Mouse (Mus musculus): ENCODE data around the gene Timp1. TPM values are rescaled to one million over a fixed set of nuclear protein-coding genes. Genes with fewer than 3 reads are reported as not detected.

Gene Timp1
- 7.3 and 11.3 TPM in 2 replicates for polyA plus RNA-seq (2015; fragmentation: Nextera tagmentation; extraction: Ambion mirVana)

DNA sequence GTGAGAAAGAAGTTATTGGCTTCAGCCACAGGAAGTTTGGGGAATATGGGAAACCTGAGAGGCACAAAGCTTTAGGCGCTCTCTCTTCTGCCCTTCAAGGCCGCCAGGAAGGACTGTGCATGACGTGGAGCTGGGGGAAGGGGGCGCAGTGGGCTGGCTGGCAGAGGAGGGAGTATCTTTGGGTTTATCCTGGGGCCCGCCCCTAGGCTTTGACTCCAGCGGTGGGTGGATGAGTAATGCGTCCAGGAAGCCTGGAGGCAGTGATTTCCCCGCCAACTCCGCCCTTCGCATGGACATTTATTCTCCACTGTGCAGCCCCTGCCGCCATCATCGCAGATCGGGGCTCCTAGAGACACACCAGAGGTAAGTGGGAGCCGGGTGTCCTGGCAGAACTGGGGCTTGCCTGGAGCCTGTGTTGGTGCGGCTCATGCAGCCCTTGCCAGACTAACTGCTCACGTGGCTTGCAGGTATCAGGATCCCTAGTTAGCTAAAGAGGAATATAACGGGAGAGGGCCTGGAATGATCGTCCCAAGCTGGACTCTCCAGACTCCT is at the start of gene Timp1:
Timp1 (plus strand) TSS at position 205 of the 552 bp plus-strand sequence.

GRCm38 (mm10) chrX:20920844-20921364 is 50.9 kb downstream of the Timp1 start, which contains the start of gene Syn1:
TSS of gene Syn1 (minus strand) at chrX:20921004.

Small RNAs within 50 kb of the gene (microRNA-seq; reads per million reads assigned to microRNA genes)
- gene Gm24824, result not detected
- gene Mir5617, result 2.3 reads per million

Other genes with a start within 250 kb of the Timp1 start
- gene Uba1, start 211.8 kb upstream of the Timp1 start, polyA plus RNA-seq (2015; fragmentation: Nextera tagmentation; extraction: Ambion mirVana), result 206 and 223 TPM in 2 replicates
- 177 and 191 TPM in 2 replicates for gene Cdk16, start 182.2 kb upstream of the Timp1 start, polyA plus RNA-seq (2015; fragmentation: Nextera tagmentation; extraction: Ambion mirVana)
- 49.0 and 63.9 TPM in 2 replicates for gene Usp11, start 166.3 kb upstream of the Timp1 start, polyA plus RNA-seq (2015; fragmentation: Nextera tagmentation; extraction: Ambion mirVana)
- gene Araf, start 72.4 kb upstream of the Timp1 start, polyA plus RNA-seq (2015; fragmentation: Nextera tagmentation; extraction: Ambion mirVana), result 372 and 407 TPM in 2 replicates
- 108 and 116 TPM in 2 replicates for gene Syn1, start 50.8 kb downstream of the Timp1 start, polyA plus RNA-seq (2015; fragmentation: Nextera tagmentation; extraction: Ambion mirVana)
- gene Cfp, start 61.4 kb downstream of the Timp1 start, polyA plus RNA-seq (2015; fragmentation: Nextera tagmentation; extraction: Ambion mirVana), result 5.2 and 5.6 TPM in 2 replicates
- 11.7 and 13.2 TPM in 2 replicates for gene Elk1, start 80.4 kb downstream of the Timp1 start, polyA plus RNA-seq (2015; fragmentation: Nextera tagmentation; extraction: Ambion mirVana)
- gene Uxt, start 91.9 kb downstream of the Timp1 start, polyA plus RNA-seq (2015; fragmentation: Nextera tagmentation; extraction: Ambion mirVana), result 31.1 and 31.9 TPM in 2 replicates
- gene Zfp182, start 192.2 kb downstream of the Timp1 start, polyA plus RNA-seq (2015; fragmentation: Nextera tagmentation; extraction: Ambion mirVana), result 4.5 and 4.6 TPM in 2 replicates
- gene Spaca5, start 198.2 kb downstream of the Timp1 start, polyA plus RNA-seq (2015; fragmentation: Nextera tagmentation; extraction: Ambion mirVana), result not detected in 2 replicates
- gene Zfp300, start 219.4 kb downstream of the Timp1 start, polyA plus RNA-seq (2015; fragmentation: Nextera tagmentation; extraction: Ambion mirVana), result 3.3 and 4.3 TPM in 2 replicates
- not detected in 2 replicates for gene Ssxa1, start 245.7 kb downstream of the Timp1 start, polyA plus RNA-seq (2015; fragmentation: Nextera tagmentation; extraction: Ambion mirVana)